Mouse (Mus musculus) liver, adult (tissue): Measurements from ENCODE around the gene Fat3.

ENCODE experiments used
- GATA4 ChIP-seq: IDR thresholded peaks from 2 replicates; pipeline ENCODE4 v1.6.1; 2014; ENCODE audit warnings: mild to moderate bottlenecking, low read length; ENCODE audit not compliant: insufficient replicate concordance

The Fat3 gene

DNA sequence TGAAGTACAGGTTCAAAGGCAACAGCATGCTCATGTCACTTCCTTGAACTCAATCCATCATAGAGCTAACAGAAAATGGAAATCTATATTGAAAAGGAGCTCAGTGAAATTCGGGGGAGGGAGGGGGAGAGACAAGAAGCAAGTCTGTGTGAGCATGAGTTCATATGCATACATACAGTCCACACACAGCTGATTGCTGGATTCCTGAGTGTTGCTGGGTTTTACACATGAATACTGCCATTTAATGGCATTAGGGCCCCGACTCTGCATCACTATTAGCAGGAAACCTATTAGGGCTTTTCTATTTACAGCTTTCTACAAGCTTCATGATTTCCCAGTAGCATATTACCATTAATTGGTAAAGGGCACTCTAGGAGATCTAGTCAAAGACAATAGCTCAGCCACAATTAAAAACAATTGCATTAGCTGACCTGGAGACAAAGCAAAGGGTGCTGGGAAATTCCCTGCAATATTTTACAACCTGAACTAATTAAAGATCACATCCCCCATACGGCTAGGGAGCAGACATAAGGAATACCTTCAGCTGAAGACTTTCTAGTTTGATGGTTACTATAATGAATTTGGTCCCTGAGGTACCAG is 243.7 kb downstream of the Fat3 start:
- TF ChIP-seq GATA4: no peak

- no peak for TF ChIP-seq GATA4
Measured at GRCm38 (mm10) chr9:16256577-16257207, 244.4 kb downstream of the Fat3 start.

GRCm38 (mm10) chr9:16246741-16247140 is 254.3 kb downstream of the Fat3 start:
- TF ChIP-seq GATA4: no peak

GRCm38 (mm10) chr9:16231575-16231974 is 269.5 kb downstream of the Fat3 start:
- no peak for TF ChIP-seq GATA4

GRCm38 (mm10) chr9:16228919-16229318 is 272.2 kb downstream of the Fat3 start:
- no peak for TF ChIP-seq GATA4

DNA sequence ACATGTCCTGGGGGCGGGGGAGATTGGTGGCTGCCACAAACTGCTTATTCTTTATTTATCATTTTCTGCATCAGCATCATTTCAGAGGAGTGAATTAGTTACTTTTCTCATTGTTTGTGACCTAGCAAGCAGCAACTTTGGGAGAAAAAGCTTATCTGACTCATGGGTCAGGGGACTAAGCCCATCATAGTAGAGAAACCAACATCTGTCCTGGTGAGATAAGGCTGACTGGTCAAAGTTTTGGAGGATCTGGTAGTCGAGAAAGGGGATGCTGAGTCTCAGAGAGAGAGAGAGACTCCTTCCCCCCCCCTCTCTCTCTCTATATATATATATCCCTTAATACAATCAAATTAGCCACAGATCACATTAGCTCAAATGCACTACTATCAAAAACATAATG is 273.7 kb downstream of the Fat3 start:
- no peak for TF ChIP-seq GATA4

GRCm38 (mm10) chr9:16226545-16226944 is 274.5 kb downstream of the Fat3 start:
- no peak for TF ChIP-seq GATA4

DNA sequence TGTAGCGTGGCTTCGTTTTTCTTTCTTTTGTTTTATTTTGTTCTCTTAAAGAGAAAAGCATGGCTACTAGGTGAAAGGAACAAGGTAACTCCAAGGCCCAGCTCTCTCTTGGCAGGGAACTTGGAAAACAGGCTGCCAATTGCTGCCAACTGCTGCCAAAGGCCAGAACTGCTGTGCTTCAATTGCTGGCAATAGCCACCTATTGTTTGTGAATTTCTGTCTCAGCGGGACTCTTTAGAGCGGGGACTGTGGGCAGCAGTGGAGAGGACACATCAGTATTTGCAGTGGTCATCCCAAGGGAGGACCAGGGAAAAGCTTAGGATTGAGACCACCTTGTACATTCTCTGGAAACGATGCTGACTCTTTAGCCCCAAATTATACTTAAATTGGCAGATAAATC is 279.2 kb downstream of the Fat3 start:
- no peak for TF ChIP-seq GATA4

DNA sequence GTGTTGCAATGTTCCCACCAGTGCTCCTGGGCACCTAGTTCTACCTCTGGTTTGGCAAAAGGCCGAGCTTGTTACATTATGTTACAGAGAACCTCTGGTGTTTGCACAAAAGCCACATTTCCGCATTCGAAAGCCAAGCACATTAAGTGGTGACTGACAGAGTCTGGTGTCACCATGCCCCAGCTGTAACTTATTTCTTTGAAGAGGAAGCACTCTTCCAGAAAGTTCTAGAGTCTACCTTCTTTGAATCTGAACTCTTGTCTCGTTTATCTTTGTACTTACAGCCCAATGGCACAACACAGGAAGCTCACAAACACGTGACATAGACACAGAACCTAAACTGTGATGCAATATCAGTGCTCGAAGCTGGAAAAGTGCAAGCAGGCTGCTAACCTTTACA is 284.9 kb downstream of the Fat3 start:
- no peak for TF ChIP-seq GATA4

GRCm38 (mm10) chr9:16214731-16215681 is 286.1 kb downstream of the Fat3 start:
- peak; percentile 58; the same call in 1 of the 2 replicates for TF ChIP-seq GATA4

DNA sequence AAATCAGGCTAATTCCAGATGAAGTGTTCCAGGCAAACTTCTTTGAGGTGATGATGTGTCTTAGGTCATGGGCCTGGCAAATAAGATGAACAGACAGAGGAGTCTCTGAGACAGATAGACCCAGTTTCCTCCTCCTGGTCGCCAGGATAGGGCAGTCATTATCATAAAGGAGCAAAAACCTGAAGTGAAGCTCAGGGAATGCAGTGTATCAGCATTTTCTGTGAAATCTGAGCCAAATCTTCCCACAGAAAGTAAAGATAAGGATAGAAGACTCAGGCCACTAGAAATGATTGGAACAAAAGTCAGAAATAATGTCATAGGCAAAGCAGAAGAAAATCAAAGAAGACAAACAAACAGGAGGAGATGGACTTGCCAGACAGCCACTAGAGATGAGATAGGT is 287.8 kb downstream of the Fat3 start:
- TF ChIP-seq GATA4: no peak

GRCm38 (mm10) chr9:16212628-16213027 is 288.5 kb downstream of the Fat3 start:
- no peak for TF ChIP-seq GATA4

DNA sequence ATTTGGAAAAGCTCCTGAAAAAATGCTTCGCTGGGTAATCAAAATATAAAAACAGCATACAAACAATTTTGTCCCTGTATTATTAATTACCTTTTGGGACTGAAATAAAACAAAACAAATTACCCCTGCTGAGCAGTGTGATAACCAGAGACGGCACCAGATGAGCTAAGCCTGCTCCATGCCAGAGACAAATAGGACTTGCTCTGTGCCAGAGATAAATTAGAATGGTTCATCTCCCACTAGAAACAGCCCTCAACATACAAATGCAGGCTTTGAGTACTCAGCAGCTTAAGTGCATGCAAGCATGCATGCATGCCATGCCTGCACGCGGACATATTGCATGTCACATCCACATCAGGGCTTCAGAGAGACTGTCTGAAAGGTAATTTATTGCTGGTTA is 288.9 kb downstream of the Fat3 start:
- TF ChIP-seq GATA4: no peak

GRCm38 (mm10) chr9:16211468-16211867 is 289.6 kb downstream of the Fat3 start:
- TF ChIP-seq GATA4: no peak

DNA sequence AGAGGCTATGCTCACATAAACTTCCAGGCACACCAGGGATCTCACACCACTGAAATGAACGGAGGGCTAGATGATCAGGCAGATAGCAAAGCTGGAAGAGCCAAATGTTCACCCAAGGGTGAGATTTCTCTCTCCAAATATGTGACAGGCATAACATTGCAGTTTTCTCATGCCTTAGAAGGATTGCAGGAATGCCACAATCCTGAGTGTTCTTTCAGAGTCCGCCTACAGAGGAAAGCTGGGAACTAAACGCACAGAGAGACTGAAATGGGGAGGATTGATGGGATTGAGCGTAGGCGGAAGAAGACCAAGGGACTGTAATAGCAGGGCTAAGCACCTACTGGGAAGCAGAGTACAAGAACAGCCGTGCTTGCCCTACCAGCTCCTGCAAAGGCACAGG is 298.8 kb downstream of the Fat3 start:
- no peak for TF ChIP-seq GATA4

GRCm38 (mm10) chr9:16200948-16201347 is 300.1 kb downstream of the Fat3 start:
- no peak for TF ChIP-seq GATA4
